Mouse (Mus musculus): ENCODE measurements around the gene Gm20809. TPM values are rescaled to one million over a fixed set of nuclear protein-coding genes. Genes with fewer than 3 reads are reported as not detected.
"Not testable (repeated sequence)": the region's sequence is repeated elsewhere in the genome, so short reads cannot be mapped to it uniquely, and the experiment has no call there.

The Gm20809 gene
- total RNA-seq (2014; rRNA removed): not detected in 2 replicates
- polyA plus RNA-seq (2015; fragmentation: Nextera tagmentation; extraction: Ambion mirVana): not detected in 2 replicates

GRCm38 (mm10) chrY:24454757-24455156 is at the start of gene Gm20809:
TSS of gene Gm20809 (plus strand) at chrY:24455057.
- H3K9me3 ChIP-seq (ENCODE audit: low read length); H3K27me3 ChIP-seq (ENCODE audit: insufficient read depth, low read length); DNase-seq (ENCODE audit: low spot score); H3K27ac ChIP-seq; H3K4me3 ChIP-seq (ENCODE audit: low read length); H3K36me3 ChIP-seq (ENCODE audit: insufficient read depth, low read length); H3K4me1 ChIP-seq (ENCODE audit: insufficient read depth, low read length); H3K4me2 ChIP-seq (ENCODE audit: low read depth, low read length); H3K9ac ChIP-seq (replicated peaks; ENCODE audit: low read length); ATAC-seq: not testable (repeated sequence)
- WGBS: no CpG with 5 or more reads among the region's 3 CpGs

Data from hindbrain, postnatal 0 days (tissue).